20 mouse cellular contexts compared by ENCODE assay signal in genomic region chr16:6997109-6997508, GRCm38 (mm10).
A peak's percentile ranks its signal among the peaks of the same experiment; 100 is the strongest.
DNase-seq lines count a peak whose midpoint lies in the region; ATAC-seq and TF ChIP-seq lines count a peak whose summit lies in the region.
"Had no signal": no experiment of that assay in that cellular context is flagged by ENCODE, and none has a peak within 500 bp of the region (broad histone marks: within the 10 kb centered on the region; RNA-seq: fewer than 3 reads in every experiment).

No protein-coding gene starts in this region.

- no peak overlapping the region for H3K27ac ChIP-seq in kidney, embryonic 15.5 days
- H3K27ac ChIP-seq in kidney, adult 2 months (ENCODE audit: insufficient read depth, low read depth, low read length): no peak overlapping the region
- no peak overlapping the region for H3K27ac ChIP-seq in kidney, postnatal 0 days
- H3K27ac ChIP-seq: embryonic facial prominence, embryonic 10.5 days; embryonic facial prominence, embryonic 12.5 days; forebrain, embryonic 13.5 days; forebrain, embryonic 15.5 days had no signal

- no peak for DNase-seq in kidney, adult 2 months
- DNase-seq in kidney, postnatal 0 days (ENCODE audit: low spot score): peak; percentile 32
- no peak for DNase-seq in kidney, postnatal 14 days
- DNase-seq in Muller cell, postnatal 12 days (ENCODE audit: inconsistent ontology term): peak; percentile 1
- no peak for DNase-seq in testis, postnatal 10 days (ENCODE audit: low spot score)
- DNase-seq: adrenal gland, adult 8-10 months; adrenal gland, postnatal 14 days; adrenal gland, postnatal 36 days; cerebellum, adult 11-12 months; cerebellum, adult 2 months; cerebellum, adult 9-10 months; cerebellum, postnatal 10 days; cerebellum, postnatal 25 days had no signal

- no peak for TF ChIP-seq CTCF in kidney, adult 2 months (conservative IDR thresholded peaks at IDR 0.05; ENCODE audit: insufficient read depth, insufficient read length, low read depth, low read length)
- no peak for TF ChIP-seq CTCF in kidney, postnatal 0 days (IDR thresholded peaks at IDR 0.05; ENCODE audit: low read depth)

- H3K4me3 ChIP-seq in kidney, embryonic 15.5 days (replicated peaks): no peak overlapping the region
- no peak overlapping the region for H3K4me3 ChIP-seq in kidney, adult 2 months (ENCODE audit: insufficient read depth, low read depth, low read length)
- no peak overlapping the region for H3K4me3 ChIP-seq in kidney, postnatal 0 days (replicated peaks; ENCODE audit: low read depth, low read length)
- H3K4me3 ChIP-seq: embryonic facial prominence, embryonic 10.5 days; embryonic facial prominence, embryonic 12.5 days; forebrain, embryonic 13.5 days; forebrain, embryonic 15.5 days had no signal

- ATAC-seq in kidney, embryonic 15.5 days (replicated peaks; ENCODE audit: low FRiP score): peak; percentile 62; the same call in 1 of the 2 replicates
- peak; percentile 29 for ATAC-seq in kidney, postnatal 0 days (replicated peaks; ENCODE audit: low FRiP score, low read depth)
- ATAC-seq: activated CD4-positive, CD25-positive, alpha-beta regulatory T cell, adult 4 months; forebrain, embryonic 13.5 days; forebrain, embryonic 15.5 days; Patski had no signal

- H3K36me3 ChIP-seq in kidney, embryonic 15.5 days: no peaks in the 10 kb centered on the region
- H3K36me3 ChIP-seq in kidney, adult 2 months (ENCODE audit: control insufficient read depth, insufficient read depth, low read length): no peaks in the 10 kb centered on the region
- no peaks in the 10 kb centered on the region for H3K36me3 ChIP-seq in kidney, postnatal 0 days (ENCODE audit: insufficient read depth, low read length)
- H3K36me3 ChIP-seq: embryonic facial prominence, embryonic 10.5 days; embryonic facial prominence, embryonic 12.5 days; forebrain, embryonic 15.5 days had no signal

- no peak for TF ChIP-seq POLR2A in kidney, adult 2 months (IDR thresholded peaks at IDR 0.05; ENCODE audit: low read depth, low read length)

- no peaks in the 10 kb centered on the region for H3K27me3 ChIP-seq in kidney, embryonic 15.5 days
- H3K27me3 ChIP-seq in kidney, adult 2 months (replicated peaks; ENCODE audit: control insufficient read depth, insufficient read depth, low read length): no peaks in the 10 kb centered on the region
- H3K27me3 ChIP-seq in kidney, postnatal 0 days (ENCODE audit: insufficient read depth, low read length): no peaks in the 10 kb centered on the region
- H3K27me3 ChIP-seq: embryonic facial prominence, embryonic 12.5 days; forebrain, embryonic 13.5 days; forebrain, embryonic 15.5 days; Patski had no signal

- 13% methylated on average over 4 of the region's 4 CpGs for WGBS in kidney, embryonic 15.5 days
- 19% methylated on average over 4 of the region's 4 CpGs for WGBS in kidney, adult 2 months
- WGBS in kidney, postnatal 0 days: 15% methylated on average over 4 of the region's 4 CpGs

- no peak overlapping the region for H3K9ac ChIP-seq in kidney, embryonic 15.5 days
- H3K9ac ChIP-seq in kidney, postnatal 0 days (ENCODE audit: low read depth, low read length): no peak overlapping the region
- H3K9ac ChIP-seq: embryonic facial prominence, embryonic 12.5 days; forebrain, embryonic 13.5 days; forebrain, embryonic 15.5 days had no signal

- H3K4me2 ChIP-seq in kidney, embryonic 15.5 days: no peak overlapping the region
- no peak overlapping the region for H3K4me2 ChIP-seq in kidney, postnatal 0 days (ENCODE audit: low read length)
- H3K4me2 ChIP-seq: embryonic facial prominence, embryonic 12.5 days; forebrain, embryonic 13.5 days; forebrain, embryonic 15.5 days had no signal

- H3K9me3 ChIP-seq in kidney, embryonic 15.5 days (replicated peaks): no peaks in the 10 kb centered on the region
- no peaks in the 10 kb centered on the region for H3K9me3 ChIP-seq in kidney, postnatal 0 days (replicated peaks; ENCODE audit: low read length)
- H3K9me3 ChIP-seq: embryonic facial prominence, embryonic 10.5 days; embryonic facial prominence, embryonic 12.5 days; forebrain, embryonic 13.5 days; forebrain, embryonic 15.5 days had no signal

- H3K4me1 ChIP-seq in kidney, embryonic 15.5 days: peaks cover 13% of the 10 kb centered on the region; the same call in 1 of the 2 replicates
- no peaks in the 10 kb centered on the region for H3K4me1 ChIP-seq in kidney, adult 2 months (ENCODE audit: control insufficient read depth, insufficient read depth, low read length)
- H3K4me1 ChIP-seq in kidney, postnatal 0 days (replicated peaks; ENCODE audit: insufficient read depth, low read length): no peaks in the 10 kb centered on the region
- H3K4me1 ChIP-seq: embryonic facial prominence, embryonic 12.5 days; forebrain, embryonic 13.5 days had no signal

Comparison
In these comparisons a context has a peak if more than half of its experiments do, and no peak if none do; other contexts are left out.
1. DNase-seq: peak in kidney, postnatal 0 days (single experiment) and Muller cell, postnatal 12 days (single experiment); none in kidney, adult 2 months (single experiment), kidney, postnatal 14 days (single experiment) and testis, postnatal 10 days (single experiment).